Mouse (Mus musculus) spleen, embryonic (tissue): ENCODE results near the gene Gsdma.
"Not testable (repeated sequence)": the region's sequence is repeated elsewhere in the genome, so short reads cannot be mapped to it uniquely, and the experiment has no call there.

ENCODE experiments used
- CTCF ChIA-PET: fragments of 350-600 bp; sonication (Branson Sonifier 250); formaldehyde crosslinking; loops from one replicate; lab custom pipeline; 2022; lab: Charles Lee

Gene Gsdma

GRCm38 (mm10) chr11:98664091-98664490 lies at the start of gene Gsdma:
Gene Gsdma, plus strand, starts transcription at chr11:98664351.
- CTCF ChIA-PET: no interaction called here

GRCm38 (mm10) chr11:98620791-98621190 lies 43.4 kb upstream of the Gsdma start:
- CTCF ChIA-PET: no interaction called here

GRCm38 (mm10) chr11:98623981-98624380 lies 40.2 kb upstream of the Gsdma start:
- CTCF ChIA-PET: not testable (repeated sequence)

GRCm38 (mm10) chr11:98624381-98624780 lies 39.8 kb upstream of the Gsdma start:
- CTCF ChIA-PET: not testable (repeated sequence)

GRCm38 (mm10) chr11:98625611-98626410 lies 38.3 kb upstream of the Gsdma start, which contains the start of the genes Gm12355 and Gsdma3:
Gene Gm12355, minus strand, starts transcription at chr11:98625661.
Gene Gsdma3, plus strand, starts transcription at chr11:98626360.
- CTCF ChIA-PET: no interaction called here

- CTCF ChIA-PET: no interaction called here
Measured at GRCm38 (mm10) chr11:98628706-98629105, 35.4 kb upstream of the Gsdma start.

- CTCF ChIA-PET: no interaction called here
Measured at GRCm38 (mm10) chr11:98630646-98631045, 33.5 kb upstream of the Gsdma start.

GRCm38 (mm10) chr11:98635312-98635970 lies 28.7 kb upstream of the Gsdma start:
- CTCF ChIA-PET: interaction anchor here (0.6 kb wide), 1 partner anchor 54 kb away, joined by 3 read pairs; no protein-coding TSS in a partner anchor

GRCm38 (mm10) chr11:98637501-98637900 lies 26.6 kb upstream of the Gsdma start:
- CTCF ChIA-PET: no interaction called here

GRCm38 (mm10) chr11:98640091-98640490 lies 24.1 kb upstream of the Gsdma start:
- CTCF ChIA-PET: no interaction called here

GRCm38 (mm10) chr11:98644757-98645156 lies 19.4 kb upstream of the Gsdma start:
- CTCF ChIA-PET: no interaction called here

GRCm38 (mm10) chr11:98645946-98646345 lies 18.2 kb upstream of the Gsdma start:
- CTCF ChIA-PET: no interaction called here

GRCm38 (mm10) chr11:98646459-98646858 lies 17.7 kb upstream of the Gsdma start, which contains the start of gene Gsdma2:
Gene Gsdma2, plus strand, starts transcription at chr11:98646759.
- CTCF ChIA-PET: no interaction called here

GRCm38 (mm10) chr11:98655076-98655475 lies 9.1 kb upstream of the Gsdma start:
- CTCF ChIA-PET: not testable (repeated sequence)

- CTCF ChIA-PET: interaction anchor here (0.9 kb wide), 1 partner anchor 13 kb away, joined by 3 read pairs; no protein-coding TSS in a partner anchor
Measured at GRCm38 (mm10) chr11:98660517-98660916, 3.6 kb upstream of the Gsdma start.

- CTCF ChIA-PET: no interaction called here
Measured at GRCm38 (mm10) chr11:98668984-98669383, 4.8 kb downstream of the Gsdma start.

GRCm38 (mm10) chr11:98671284-98671815 lies 7.2 kb downstream of the Gsdma start:
- CTCF ChIA-PET: no interaction called here

GRCm38 (mm10) chr11:98671857-98672256 lies 7.7 kb downstream of the Gsdma start:
- CTCF ChIA-PET: no interaction called here

- CTCF ChIA-PET: no interaction called here
Measured at GRCm38 (mm10) chr11:98672482-98672881, 8.3 kb downstream of the Gsdma start.

GRCm38 (mm10) chr11:98673136-98673535 lies 9.0 kb downstream of the Gsdma start:
- CTCF ChIA-PET: interaction anchor here (0.6 to 0.9 kb wide), 3 partner anchors 12 to 109 kb away, joined by 3 to 6 read pairs (median 4); no protein-coding TSS in a partner anchor

GRCm38 (mm10) chr11:98675829-98676363 lies 11.7 kb downstream of the Gsdma start:
- CTCF ChIA-PET: no interaction called here

- CTCF ChIA-PET: no interaction called here
Measured at GRCm38 (mm10) chr11:98680023-98680422, 15.9 kb downstream of the Gsdma start.
